16 mouse cellular contexts compared by ENCODE assay signal in the genomic region with DNA sequence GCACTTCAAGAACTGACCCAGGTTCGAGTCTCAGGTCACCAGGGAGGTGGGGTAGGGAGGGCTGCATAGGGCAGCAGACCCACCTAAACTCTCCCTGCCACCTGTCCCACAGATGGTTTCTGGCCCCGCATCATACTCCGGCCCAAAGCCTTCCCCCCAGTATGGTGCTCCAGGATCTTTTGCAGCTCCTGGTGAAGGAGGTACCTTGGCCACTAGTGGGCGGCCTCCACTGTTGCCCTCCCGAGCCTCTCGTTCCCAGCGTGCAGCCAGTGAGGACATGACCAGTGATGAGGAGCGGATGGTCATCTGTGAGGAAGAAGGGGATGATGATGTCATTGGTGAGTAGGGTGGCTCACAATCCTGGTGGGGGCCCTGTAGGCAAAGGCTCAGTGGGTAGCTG. TPM values are rescaled to one million over a fixed set of nuclear protein-coding genes. Genes with fewer than 3 reads are reported as not detected.
A peak's percentile ranks its signal among the peaks of the same experiment; 100 is the strongest.
DNase-seq lines count a peak whose midpoint lies in the region.
"Had no signal": no experiment of that assay in that cellular context is flagged by ENCODE, and none has a peak within 500 bp of the region (broad histone marks: within the 10 kb centered on the region; RNA-seq: fewer than 3 reads in every experiment).

No protein-coding gene starts in this region.

- peak; percentile 92 for DNase-seq in heart, adult 11 months
- no peak for DNase-seq in heart, postnatal 10 days
- peak; percentile 17 for DNase-seq in kidney, postnatal 10 days
- DNase-seq in kidney, adult 18-20 months: no peak
- peak; percentile 22 for DNase-seq in thymus, postnatal 4 days
- no peak for DNase-seq in thymus, postnatal 14 days
- no peak for DNase-seq in embryo, embryonic 10.5 days (ENCODE audit: low spot score)
- no peak for DNase-seq in ovary, postnatal 10 days (ENCODE audit: low spot score)
- DNase-seq: cerebellum, postnatal 36 days had no signal

- intact Hi-C loops in heart, postnatal 10 days (cut with DNase I): no loop called here

RNA-seq across cellular contexts. Expression of gene Pafah1b3, which starts 10.8 kb away (rescaled TPM):
- 10 to 100 TPM; 12.8 to 16.0 TPM for total RNA-seq in heart, postnatal 10 days (2021)

RNA-seq across cellular contexts. Expression of gene Prr19, which starts 14.2 kb away (rescaled TPM):
- total RNA-seq in heart, postnatal 10 days (2021): not detected
- total RNA-seq: adrenal gland, adult 18-20 months; gastrocnemius, postnatal 36 days; hematopoietic stem cell, adult 5-6 weeks; layer of hippocampus, postnatal 14 days; left cerebral cortex, postnatal 25 days; liver, adult 2 months; MEL had no signal

RNA-seq across cellular contexts. Expression of gene Tmem145, which starts 18.9 kb away (rescaled TPM):
- total RNA-seq in heart, postnatal 10 days (2021): not detected
- total RNA-seq: gastrocnemius, postnatal 36 days; hematopoietic stem cell, adult 5-6 weeks; liver, adult 2 months; MEL had no signal

RNA-seq across cellular contexts. Expression of gene Cic, which starts 19.5 kb away (rescaled TPM):
- total RNA-seq in heart, postnatal 10 days (2021): 10 to 100 TPM; 88.4 to 90.5 TPM

RNA-seq across cellular contexts. Expression of gene Megf8, which starts 30.0 kb away (rescaled TPM):
- 10 to 100 TPM; 28.8 to 29.9 TPM for total RNA-seq in heart, postnatal 10 days (2021)

Comparison
In these comparisons a context has a peak if more than half of its experiments do, and no peak if none do; other contexts are left out.
1. DNase-seq: peak in heart, adult 11 months (single experiment), kidney, postnatal 10 days (single experiment) and thymus, postnatal 4 days (single experiment); none in heart, postnatal 10 days (0 of 2), kidney, adult 18-20 months (single experiment), thymus, postnatal 14 days (single experiment), embryo, embryonic 10.5 days (single experiment) and ovary, postnatal 10 days (single experiment).